Mouse (Mus musculus) gonadal fat pad, adult 2 months (tissue): ENCODE measurements around the gene Eml4. TPM values are rescaled to one million over a fixed set of nuclear protein-coding genes. Genes with fewer than 3 reads are reported as not detected.

ENCODE experiments used
- DNase-seq: peaks from one replicate; pipeline ENCODE4 v3.0.0-alpha.2; 2012; ENCODE audit warnings: low read depth
- polyA plus RNA-seq: library from polyadenylated mRNA; depleted of rRNA; stranded (reverse); fragments of >200 nt; gene quantifications from 2 replicates; pipeline ENCODE4 v1.2.3, GENCODE M21; 2012

The Eml4 gene
- polyA plus RNA-seq, 1 experiment = 17.7 TPM

GRCm38 (mm10) chr17:83340895-83341524 lies 9.7 kb upstream of the Eml4 start:
- DNase-seq = no peak

- peak; percentile 89 for DNase-seq
These were observed 6.5 kb upstream of the Eml4 start for GRCm38 (mm10) chr17:83344226-83344625.

- DNase-seq = peak; percentile 87
These were observed 2.5 kb upstream of the Eml4 start for GRCm38 (mm10) chr17:83348056-83348822.

- no peak for DNase-seq
These were observed 394 bp downstream of the Eml4 start for GRCm38 (mm10) chr17:83351119-83351531.

- DNase-seq = no peak
These were observed 1.1 kb downstream of the Eml4 start for GRCm38 (mm10) chr17:83351601-83352413.

GRCm38 (mm10) chr17:83352456-83352855 lies 1.7 kb downstream of the Eml4 start:
- DNase-seq = no peak

- DNase-seq = no peak
These were observed 2.3 kb downstream of the Eml4 start for GRCm38 (mm10) chr17:83353011-83353410.

GRCm38 (mm10) chr17:83353460-83353859 lies 2.7 kb downstream of the Eml4 start:
- no peak for DNase-seq

GRCm38 (mm10) chr17:83355481-83355880 lies 4.8 kb downstream of the Eml4 start:
- no peak for DNase-seq

GRCm38 (mm10) chr17:83359934-83360333 lies 9.2 kb downstream of the Eml4 start:
- no peak for DNase-seq

- DNase-seq = no peak
These were observed 10.2 kb downstream of the Eml4 start for GRCm38 (mm10) chr17:83360796-83361566.

GRCm38 (mm10) chr17:83363081-83363480 lies 12.3 kb downstream of the Eml4 start:
- DNase-seq = no peak

- DNase-seq = no peak
These were observed 13.6 kb downstream of the Eml4 start for GRCm38 (mm10) chr17:83364296-83364695.

- DNase-seq = no peak
These were observed 14.4 kb downstream of the Eml4 start for GRCm38 (mm10) chr17:83365130-83365529.

GRCm38 (mm10) chr17:83365614-83366355 lies 15.1 kb downstream of the Eml4 start:
- DNase-seq = no peak

- DNase-seq = no peak
These were observed 16.7 kb downstream of the Eml4 start for GRCm38 (mm10) chr17:83367387-83367786.

- no peak for DNase-seq
These were observed 23.4 kb downstream of the Eml4 start for GRCm38 (mm10) chr17:83374123-83374522.

GRCm38 (mm10) chr17:83375848-83376247 lies 25.1 kb downstream of the Eml4 start:
- no peak for DNase-seq

GRCm38 (mm10) chr17:83376801-83377200 lies 26.1 kb downstream of the Eml4 start:
- DNase-seq = no peak

- DNase-seq = no peak
These were observed 27.2 kb downstream of the Eml4 start for GRCm38 (mm10) chr17:83377755-83378443.

- DNase-seq = no peak
These were observed 27.7 kb downstream of the Eml4 start for GRCm38 (mm10) chr17:83378444-83378762.
